Mouse (Mus musculus): ENCODE data around the gene Htra2.

DNA sequence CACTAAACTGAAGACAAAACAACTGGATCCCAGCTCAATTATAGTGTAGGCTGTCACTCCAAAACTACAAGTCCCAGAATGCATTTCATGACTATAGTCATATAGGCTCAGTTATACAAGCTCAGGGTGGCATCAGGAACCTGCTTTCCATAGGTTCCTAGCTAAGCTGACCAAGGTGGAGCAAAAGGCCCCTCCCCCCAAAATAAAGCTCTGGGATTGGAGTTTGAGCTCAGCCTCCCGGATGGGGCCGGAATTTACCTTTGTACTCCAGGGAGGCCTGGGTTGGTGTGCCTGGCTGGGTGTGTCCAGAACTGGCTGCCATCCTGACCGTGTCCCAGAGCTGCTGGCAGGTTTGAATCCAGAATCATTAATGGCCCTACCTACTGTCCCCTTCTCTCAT lies 2.7 kb upstream of the Htra2 start, which contains the start of gene Dqx1:
- TF ChIP-seq POLR2A (IDR thresholded peaks at IDR 0.05; ENCODE audit: insufficient read length, low read depth) (no peak), SRF (IDR thresholded peaks at IDR 0.05; ENCODE audit: control insufficient read depth, insufficient read length, low read depth) (no peak), MYOG (IDR thresholded peaks at IDR 0.05; ENCODE audit: control insufficient read depth in 1 of 3, insufficient read depth in 1 of 3, insufficient read length in 2 of 3, low read depth in 2 of 3) (no peak), E2F4 (IDR thresholded peaks at IDR 0.05; ENCODE audit: insufficient read depth) (no peak), POLR2AphosphoS2 (IDR thresholded peaks at IDR 0.05; ENCODE audit: insufficient read length, low read depth) (no peak), TCF12 (IDR thresholded peaks at IDR 0.05; ENCODE audit: insufficient read depth, poor library complexity, severe bottlenecking) (no peak)
